Mouse (Mus musculus) adrenal gland, postnatal 4 days (tissue): ENCODE results near the gene AA467197. TPM values are rescaled to one million over a fixed set of nuclear protein-coding genes. Genes with fewer than 3 reads are reported as not detected.
A peak's percentile ranks its signal among the peaks of the same experiment; 100 is the strongest.

Experiments used
- DNase-seq, 2 experiments: peaks; one replicate each; pipeline ENCODE4 v3.0.0; 2021 to 2022; ENCODE audit warnings: low spot score in 2 of 2, mixed read lengths in 2 of 2
- long read RNA-seq, 2 experiments: library from polyadenylated mRNA; stranded (forward); transcript quantifications; one replicate each; pipeline ENCODE4 v2.0.0; 2021
- total RNA-seq, 2 experiments: library from RNA; stranded (reverse); gene quantifications; 2 replicates each; pipeline ENCODE4 v1.2.3; 2021

Gene AA467197
- total RNA-seq = under 1 TPM; 0.42 to 0.68 TPM
- long read RNA-seq, experiment 1, partial matches to known transcripts = 1 of 1 reads
- long read RNA-seq, experiment 1, other reads (novel, unspliced or antisense) = 0 of 1 reads
- long read RNA-seq, experiment 2 = 0 reads

DNA sequence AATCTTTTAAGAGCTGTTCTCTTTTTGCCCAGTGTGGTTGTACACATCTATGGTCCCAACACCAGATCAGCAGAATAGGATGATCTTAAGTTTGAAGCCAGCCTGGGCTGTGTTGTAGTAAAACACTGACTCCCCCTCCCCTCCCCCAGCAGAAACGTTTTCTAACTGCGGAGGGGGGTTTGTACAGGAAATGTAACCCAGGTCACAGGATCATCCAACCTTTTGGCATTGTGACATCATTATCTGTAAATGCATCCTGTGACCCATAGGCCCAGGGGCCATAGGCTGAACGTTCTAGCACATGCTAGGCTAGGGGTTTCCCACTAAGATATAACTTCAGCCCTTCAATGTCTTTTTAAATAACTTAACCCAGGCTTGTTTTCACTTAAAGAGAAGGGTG is at the start of gene AA467197:
AA467197 (plus strand) TSS at position 301 of the 400 bp plus-strand sequence.
- no peak for DNase-seq

DNA sequence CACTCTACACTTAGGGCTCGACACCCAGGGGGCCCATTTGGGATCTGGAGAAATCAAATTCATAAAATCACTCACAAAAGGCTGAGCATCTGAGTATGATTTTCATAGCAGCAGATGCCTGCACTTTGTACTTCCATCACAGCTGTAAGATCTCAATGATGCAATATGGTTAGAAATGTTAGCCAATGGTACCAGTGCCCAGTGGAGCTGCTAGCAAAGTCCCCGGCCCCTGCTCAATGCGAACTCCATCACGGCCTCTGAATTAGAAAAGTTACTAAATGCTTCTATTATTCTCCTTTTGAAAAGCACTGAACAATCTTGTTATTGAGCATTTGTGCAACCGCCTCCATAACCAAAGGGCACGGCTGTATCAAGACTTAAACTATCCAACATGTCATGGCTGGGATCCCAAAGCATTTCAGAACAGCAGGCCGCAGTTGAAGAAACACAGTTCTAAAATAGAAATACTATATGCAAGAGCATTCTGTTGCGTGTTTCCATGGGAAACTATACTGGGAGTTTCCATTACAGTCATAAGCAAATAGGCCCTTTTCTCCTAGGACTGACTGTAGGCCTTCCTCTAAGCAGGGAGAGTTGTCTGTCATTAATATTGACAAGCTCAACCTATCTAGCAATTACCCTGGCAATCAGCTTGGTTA is 48.8 kb upstream of the AA467197 start:
- DNase-seq = no peak

DNA sequence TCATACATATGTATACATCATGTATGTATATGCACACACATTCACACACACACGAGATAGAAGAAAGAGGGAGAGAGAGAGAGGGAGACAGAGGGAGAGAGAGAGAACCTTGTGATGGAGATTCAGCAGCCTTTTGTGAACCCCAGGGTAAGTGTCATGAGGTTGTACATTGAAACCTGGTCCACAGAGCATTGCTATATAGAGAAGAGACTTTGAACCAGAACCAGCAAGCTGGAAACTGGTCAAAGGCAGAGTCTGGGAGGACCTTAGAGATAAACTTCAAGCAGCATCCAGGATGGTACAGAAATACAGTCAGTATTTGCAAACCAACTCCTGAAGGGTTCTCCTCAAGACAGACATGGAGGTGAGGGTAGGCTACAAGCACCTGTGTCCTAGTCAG is 46.4 kb upstream of the AA467197 start:
- no peak for DNase-seq

DNA sequence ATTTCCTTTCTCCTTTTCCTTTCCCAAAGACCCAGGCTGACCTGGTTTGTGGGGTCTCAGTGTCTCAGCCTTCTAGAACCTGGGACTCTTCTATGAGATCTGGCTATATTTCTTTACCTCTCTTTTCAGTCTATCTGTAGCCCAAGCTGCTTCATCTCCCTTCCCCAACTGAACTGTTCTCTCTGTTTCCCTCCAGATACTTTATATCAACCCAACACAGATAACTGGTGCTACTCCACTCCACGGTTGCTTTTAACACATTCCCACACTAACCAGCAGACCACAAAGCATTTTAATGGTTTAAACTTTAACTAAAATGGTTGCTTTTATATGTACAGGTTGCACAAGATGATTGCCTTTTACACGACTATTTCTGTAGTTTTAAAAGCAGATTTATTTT is 45.6 kb upstream of the AA467197 start:
- no peak for DNase-seq

DNA sequence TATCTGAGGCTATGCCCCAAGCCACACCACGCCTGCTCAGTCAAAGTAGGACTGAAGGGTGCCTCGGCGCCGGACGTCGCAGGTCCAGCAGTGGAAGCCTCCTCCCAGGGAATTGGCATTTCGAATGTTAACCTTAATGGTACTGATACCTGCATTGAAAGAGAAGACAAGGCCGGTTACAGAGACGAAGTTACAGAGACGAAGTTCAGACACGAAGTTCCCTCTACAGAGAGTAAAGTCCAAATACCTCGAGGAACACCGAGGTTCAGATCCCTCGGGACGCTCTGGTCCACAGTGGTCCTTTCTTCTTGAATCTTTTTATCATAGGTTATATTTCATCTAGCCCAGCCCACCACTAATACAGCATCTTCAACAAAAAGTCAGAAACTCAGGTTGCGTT is 41.3 kb upstream of the AA467197 start:
- no peak for DNase-seq

DNA sequence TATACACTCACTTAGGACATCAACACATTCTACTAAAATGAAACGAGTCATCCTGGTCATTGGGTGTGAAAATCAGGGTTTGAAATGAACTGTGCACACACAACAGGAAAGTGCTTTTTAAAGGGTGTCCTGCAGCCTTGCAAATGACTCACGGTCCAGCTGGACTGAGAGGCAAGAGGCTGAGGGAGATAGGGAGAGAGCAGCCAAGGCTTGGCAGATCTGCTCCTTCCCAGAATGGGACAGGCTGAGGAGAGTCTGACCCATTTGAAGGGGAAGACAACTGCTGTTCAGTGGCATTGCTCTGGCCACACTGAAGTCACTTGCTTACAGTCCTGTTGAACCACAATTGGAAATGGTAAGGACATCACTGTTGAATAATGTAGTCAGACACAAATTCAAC is 37.0 kb upstream of the AA467197 start:
- no peak for DNase-seq

DNA sequence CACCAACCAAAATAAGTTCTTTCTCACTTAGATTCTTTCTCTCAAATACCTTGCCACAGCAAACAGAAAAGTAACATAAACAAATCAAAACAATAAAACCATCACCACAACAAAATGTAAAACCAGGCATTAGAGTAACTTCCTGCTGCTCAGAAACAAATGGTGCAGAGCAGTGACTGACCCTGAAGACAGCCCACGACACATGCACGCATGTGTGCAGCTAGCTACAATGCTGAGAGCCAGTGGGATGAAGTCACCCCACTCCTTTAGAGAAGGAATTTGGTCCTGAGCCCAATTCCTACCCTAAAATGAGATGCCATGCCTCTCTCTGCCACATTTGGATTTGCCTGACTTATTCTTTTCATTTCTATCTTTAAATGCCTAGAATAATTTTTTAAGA is 35.4 kb upstream of the AA467197 start:
- DNase-seq = no peak

DNA sequence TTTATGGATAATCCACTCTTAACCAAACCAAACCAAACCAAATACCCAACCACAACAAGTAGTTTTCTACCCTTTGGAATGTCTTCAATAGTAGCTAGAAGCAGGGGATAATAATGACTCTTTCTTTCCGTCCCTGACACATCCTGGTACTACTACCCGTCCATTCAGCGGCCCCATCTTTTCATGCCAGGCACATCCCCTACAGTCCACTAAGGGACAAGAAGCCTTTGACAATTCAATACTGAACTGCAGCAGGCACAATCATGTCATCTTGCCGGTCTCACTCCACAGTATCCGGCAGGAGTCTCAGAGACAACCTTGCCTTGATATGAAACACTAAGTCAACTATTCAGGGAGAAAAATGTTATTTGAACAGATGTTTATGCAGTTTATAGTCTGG is 31.0 kb upstream of the AA467197 start:
- DNase-seq = no peak

DNA sequence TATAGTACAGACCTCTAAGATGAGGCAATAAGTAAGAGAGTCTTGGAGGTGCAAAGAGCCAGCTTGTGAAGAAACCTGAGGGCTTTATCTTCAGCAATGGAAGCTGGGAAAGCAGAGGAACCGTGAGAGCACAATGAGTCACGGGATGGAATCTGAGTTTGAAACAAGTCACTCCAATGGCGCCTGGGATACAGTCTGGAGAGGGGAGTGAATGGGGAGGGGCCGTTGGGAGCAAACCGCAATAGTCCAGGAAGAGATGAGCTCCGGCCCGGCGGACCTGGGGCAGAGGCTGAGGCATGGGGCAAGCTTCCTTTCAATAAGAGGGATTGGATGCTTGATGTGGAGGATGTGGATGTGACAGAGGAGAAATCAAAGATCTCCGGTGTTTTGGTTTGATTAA is 28.0 kb upstream of the AA467197 start:
- DNase-seq = no peak

DNA sequence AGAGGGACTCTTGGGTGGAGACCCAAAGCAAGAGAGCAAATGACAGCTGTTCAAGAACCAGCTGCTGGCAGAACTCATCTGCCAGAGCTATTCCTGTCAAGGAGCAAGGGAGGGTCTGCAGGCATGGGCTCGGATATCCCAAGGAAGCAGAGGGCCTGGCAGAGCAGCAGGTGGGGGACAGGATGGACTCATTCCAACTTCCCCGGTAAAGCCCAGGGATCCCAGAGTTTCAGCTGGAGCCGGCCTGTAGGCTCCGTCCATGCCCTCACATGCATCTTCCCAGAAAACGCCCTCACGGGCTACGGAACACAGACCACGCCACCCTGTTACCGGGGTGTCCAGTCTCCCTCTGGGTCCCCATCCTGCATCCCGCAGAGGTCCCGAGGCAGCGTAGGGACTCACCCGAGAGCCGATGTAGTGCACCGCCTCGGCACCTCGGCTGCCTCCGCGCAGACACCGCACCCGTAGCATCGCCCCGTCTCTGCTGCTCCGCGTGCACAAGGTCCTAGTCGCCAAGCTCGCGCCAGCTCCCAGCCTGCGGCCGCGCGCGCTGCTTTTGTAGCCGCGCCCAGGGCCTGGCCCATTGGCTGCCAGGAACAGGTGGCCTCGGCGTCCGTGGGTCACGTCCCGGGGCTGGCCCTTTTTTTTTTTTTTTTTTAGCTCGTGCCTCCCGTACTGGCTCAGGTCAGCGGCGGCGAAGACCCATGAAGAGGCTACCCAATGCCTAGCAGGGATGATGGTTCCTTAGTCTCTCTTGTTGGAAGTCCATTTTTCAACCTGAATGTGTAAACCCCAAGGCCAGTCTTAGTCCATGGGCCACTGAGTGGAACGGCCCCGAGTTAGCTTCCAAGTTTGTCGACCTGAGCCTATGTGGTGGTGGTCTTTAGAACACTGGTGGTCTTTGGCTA is 25.8 kb upstream of the AA467197 start, which contains the start of gene Gatm:
Gatm (minus strand) TSS at position 558 of the 908 bp plus-strand sequence.
- DNase-seq = peak; percentile 13 to 30

DNA sequence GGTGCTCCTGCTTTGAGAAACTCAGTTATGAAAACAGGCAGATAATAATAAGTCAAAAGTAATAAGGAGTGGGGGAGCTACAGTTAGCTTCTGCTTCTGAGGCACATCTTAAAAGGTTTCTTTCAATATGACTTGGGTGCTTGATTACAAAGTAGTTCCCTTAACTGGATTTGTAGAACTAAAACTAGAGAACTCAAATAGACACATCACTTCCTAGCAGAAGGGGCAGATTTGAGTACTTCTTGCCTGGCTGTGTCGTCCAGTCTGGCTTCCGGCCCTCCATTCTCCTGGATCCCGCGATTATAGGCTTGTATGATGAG is 25.2 kb upstream of the AA467197 start:
- no peak for DNase-seq

DNA sequence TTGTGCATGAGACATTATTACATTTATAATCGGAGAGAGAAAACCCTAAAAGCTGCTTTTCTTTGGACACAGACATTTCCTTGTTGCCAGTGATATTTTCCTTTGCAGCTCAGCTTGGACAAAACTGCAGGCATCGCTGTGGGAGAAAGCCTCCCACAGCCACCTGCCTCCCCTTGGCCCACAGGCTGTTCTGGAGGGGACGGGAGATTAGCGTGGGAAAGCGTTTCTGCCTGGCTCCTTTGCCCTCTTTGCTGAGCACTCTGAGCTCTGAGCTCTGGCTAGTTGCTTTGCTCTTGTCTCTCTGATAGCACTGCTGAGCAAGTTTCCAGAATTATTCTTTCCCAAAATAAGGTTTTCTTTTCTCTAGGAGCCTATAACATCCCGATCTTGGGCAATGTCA is 20.5 kb upstream of the AA467197 start:
- no peak for DNase-seq

DNA sequence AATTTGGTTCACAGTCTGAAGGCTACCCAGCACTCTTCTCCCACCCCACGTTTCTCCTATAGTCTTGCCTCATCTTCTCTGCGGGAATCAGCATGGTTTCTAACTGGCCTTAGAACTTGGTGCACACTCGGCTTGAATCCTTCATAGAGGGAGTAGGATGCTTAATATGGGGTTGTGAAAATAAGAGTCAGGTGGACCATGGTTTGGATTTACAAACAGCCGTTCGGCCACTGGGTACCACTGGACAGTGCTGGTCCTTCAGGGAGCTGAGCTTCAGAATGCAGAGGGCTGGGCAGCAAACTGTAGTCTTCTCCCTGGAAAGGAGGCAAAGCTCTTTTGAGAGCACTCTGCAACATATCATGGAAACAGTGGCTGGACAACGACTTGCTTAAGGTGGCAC is 19.0 kb upstream of the AA467197 start:
- no peak for DNase-seq

DNA sequence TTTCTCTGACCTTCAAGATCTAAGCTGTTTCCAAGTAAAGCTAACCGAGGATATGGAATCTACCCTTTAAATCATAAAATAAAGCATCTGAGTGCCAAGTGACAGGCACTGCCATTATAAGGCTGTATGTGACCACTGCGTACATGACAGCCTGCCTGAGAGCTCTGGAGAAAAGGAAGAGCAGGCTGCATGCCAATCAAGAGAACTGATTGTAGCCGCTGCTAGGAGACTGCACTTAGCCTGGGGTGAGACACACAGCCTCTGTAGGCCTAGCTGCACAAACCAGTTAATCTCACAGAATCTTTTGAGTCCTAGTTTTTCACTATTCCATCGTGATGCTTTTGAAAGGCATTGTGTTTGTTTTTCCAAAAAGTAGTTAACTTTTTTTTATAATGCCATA is 18.1 kb upstream of the AA467197 start:
- DNase-seq = no peak

DNA sequence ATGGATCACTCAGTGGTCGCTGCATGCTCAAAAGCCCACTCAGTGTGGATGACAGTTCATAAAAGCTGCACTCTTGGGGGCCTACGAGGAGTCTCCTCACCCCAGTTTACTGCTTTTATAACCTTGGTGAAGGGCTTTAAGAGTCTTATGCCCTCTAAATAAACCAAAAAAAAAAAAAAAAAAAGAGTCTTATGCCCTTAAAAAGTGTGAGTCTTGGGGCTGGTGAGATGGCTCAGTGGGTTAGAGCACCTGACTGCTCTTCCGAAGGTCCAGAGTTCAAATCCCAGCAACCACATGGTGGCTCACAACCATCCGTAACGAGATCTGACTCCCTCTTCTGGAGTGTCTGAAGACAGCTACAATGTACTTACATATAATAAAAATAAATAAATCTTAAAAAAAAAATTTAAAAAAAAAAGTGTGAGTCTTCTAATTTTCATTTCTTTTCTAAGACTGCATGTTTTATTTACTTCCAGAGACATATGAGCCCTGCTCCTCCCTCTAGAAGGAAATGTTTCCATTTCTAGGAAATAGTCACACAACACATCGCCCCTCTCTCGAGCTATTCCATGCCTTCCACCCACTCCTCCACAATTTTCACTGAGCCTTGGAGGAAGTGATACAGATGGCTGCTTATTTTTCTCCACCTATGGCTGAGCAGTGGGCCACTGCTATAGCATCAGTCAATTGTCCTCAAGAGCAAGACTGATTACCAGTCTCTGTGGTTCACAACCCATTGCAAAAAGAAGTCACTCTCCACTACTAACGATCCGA is 15.3 kb upstream of the AA467197 start:
- no peak for DNase-seq

DNA sequence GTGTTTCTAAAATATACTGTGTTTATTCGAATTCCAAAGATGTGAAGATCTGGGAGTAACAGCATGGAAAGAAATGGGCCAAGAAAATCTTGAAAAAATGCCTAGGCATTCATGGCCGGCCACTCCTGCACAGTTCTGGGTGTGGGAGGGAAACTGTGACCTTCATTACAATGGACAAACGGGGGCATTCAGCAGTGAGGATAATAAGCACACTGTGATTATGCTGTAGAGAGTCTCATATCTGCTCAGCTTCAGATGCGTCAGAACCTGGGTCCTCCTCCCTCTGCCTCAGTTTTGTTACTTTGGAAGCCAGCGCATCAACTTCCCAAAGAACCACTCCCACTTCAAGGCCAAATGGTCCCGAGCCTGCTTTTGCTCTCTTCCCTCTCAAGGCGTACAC is 10.9 kb upstream of the AA467197 start:
- DNase-seq = no peak

DNA sequence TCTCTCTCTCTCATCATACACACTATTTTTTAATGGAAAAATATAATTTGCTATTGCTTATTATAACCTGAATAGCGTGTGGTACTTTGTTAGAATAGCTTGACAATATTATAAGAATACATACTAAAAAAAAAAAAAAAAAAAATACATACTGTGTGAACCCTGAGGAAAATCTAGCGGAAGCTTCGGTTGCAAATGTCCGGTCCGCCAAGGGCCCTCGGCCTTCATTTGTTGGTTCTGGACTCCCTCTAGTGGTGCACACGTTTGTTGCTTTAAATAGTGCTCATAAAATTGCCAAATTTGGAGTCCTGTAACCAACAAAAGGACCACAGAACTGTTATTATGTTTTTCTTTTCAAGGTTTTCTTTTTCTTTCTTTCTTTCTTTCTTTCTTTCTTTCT is 7.8 kb upstream of the AA467197 start:
- DNase-seq = peak; percentile 30 to 53

DNA sequence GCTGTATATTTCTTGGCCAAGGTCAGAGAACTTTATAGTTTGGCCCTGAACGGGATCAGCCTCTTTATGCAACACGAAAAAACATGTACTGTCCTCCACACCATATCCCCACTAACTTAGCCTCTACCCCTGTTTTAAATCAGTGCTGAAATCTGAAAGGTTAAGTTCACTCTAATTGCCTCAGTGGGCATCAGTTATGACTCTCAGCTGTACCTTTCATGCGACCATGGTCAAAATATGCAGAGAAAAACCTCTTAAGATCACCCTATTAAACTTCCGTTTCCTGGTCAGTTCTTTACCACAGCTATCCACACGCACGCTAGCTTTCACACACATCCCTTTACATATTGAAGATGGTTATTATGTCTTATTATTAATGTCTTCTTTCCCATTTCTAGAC is 6.9 kb upstream of the AA467197 start:
- no peak for DNase-seq

DNA sequence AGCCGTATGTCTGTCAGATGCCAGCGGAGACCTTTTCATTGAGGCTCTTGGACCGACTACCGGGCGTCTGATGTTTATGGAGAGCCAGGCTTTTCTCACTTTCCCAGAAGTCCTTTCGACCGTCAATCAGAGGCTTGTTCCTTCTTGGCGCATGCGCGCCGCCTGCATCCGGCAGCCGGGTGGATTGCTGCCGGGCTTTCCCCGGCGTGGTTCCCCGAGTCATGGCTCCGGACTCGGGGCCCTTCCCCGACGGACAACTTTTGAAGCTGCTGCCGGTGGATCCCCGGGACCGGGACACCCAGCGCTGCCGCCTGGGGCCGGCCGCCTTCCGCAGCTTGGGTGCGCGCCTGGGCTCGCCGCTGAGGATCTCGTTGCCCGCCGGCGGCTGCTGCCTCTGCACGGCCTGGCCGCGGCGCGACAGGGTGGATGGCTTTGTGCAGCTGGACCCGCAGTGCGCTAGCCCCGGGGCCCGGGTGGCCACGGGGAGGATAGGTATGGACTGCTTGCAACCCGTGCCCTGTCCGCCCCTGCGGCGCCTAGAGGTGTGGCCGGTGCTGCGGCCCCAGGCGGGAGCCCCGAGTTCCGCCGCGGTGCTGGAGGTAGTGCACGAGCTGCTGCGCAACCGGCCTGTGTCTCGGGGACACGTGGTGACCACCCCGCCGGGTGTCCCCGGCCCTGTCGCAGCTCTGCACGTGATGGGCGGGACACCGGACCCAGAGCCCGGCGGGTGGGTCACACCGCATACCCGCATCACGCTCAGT is 6.1 kb upstream of the AA467197 start:
- DNase-seq = peak; percentile 63 to 64

DNA sequence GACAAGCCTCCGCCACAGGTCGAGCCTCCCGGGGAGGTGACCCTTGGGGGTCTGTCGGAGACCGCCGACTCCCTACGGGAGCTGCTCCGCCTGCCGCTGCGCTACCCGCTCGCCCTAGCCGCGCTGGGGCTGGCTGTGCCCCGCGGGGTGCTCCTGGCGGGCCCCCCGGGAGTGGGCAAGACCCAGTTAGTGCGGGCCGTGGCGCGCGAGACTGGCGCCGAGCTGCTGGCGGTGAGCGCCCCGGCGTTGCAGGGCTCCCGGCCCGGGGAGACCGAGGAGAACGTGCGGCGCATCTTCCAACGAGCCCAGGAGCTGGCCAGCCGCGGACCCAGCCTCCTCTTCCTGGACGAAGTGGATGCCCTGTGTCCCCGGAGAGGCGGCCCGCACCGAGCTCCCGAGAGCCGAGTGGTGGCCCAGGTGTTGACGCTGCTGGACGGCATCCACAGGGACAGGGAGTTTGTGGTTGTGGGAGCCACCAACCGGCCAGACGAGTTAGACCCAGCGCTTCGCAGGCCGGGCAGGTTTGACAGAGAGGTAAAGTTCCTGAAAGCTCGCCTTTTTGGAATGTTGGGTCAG is 5.5 kb upstream of the AA467197 start:
- peak; percentile 10 to 19 for DNase-seq
